Mouse (Mus musculus): ENCODE measurements around the gene Mllt11. TPM values are rescaled to one million over a fixed set of nuclear protein-coding genes. Genes with fewer than 3 reads are reported as not detected.

Mllt11 gene
- total RNA-seq, 2 experiments from 2014 or later: 41.2 to 43.5 TPM

DNA sequence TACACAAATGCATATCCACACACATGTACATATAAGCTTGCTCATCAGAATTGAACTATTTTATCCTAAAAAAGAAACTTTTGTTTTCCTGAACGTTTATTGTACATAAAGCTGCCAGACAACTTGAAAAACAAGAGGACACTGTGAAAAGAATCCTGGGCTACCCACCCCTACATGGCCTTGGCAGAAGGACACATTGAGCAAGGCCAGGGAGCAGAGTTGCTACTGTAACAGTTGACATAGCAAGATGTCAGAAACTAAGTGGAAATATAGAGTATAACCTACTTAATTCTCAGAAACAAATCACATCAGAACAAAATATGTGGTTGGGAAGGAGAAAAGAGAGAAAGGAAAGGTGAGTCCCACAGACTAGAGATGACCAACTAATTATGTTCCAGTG, 50.1 kb downstream of the Mllt11 start:
- DNase-seq: no peak
- intact Hi-C loops (cut with DNase I; ENCODE audit: low total_unique reads): no loop called here

GRCm38 (mm10) chr3:95179890-95180289, 52.1 kb downstream of the Mllt11 start:
- intact Hi-C loops (cut with DNase I; ENCODE audit: low total_unique reads): no loop called here
- no peak for DNase-seq

- no peak for DNase-seq
These were observed 53.0 kb downstream of the Mllt11 start for GRCm38 (mm10) chr3:95178948-95179347.

GRCm38 (mm10) chr3:95177583-95177982, 54.4 kb downstream of the Mllt11 start:
- intact Hi-C loops (cut with DNase I; ENCODE audit: low total_unique reads): no loop called here
- DNase-seq: no peak

More at GRCm38 (mm10) chr3:95178948-95179347, 53.0 kb downstream of the Mllt11 start:
- intact Hi-C loops (cut with DNase I; ENCODE audit: low total_unique reads): no loop called here

DNA sequence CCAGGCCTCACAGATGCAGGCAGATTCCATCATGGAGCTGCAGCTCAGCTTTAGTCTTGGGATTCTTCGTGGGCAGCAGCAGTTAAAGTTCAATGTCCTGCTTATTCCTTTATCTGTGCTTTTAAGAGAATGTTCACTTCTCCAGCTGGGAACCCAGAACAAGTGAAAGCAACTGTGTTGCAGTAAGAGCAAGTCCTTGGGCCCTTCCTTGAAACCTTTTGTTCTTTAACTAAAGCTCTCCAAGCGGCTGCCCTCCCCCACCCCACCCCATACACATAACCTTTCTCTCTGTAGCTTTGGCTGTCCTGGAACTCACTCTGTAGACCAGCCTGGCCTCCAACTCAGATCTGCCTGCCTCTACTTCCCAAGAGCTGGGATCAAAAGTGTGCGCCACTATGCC, 55.5 kb downstream of the Mllt11 start:
- intact Hi-C loops (cut with DNase I; ENCODE audit: low total_unique reads): no loop called here
- no peak for DNase-seq

- intact Hi-C loops (cut with DNase I; ENCODE audit: low total_unique reads): loop anchor here (5.0 kb wide), 1 partner anchor 37 kb away; no protein-coding TSS in a partner anchor
- peak; percentile 89 for DNase-seq
These were observed 57.9 kb downstream of the Mllt11 start for GRCm38 (mm10) chr3:95174011-95174592.

DNA sequence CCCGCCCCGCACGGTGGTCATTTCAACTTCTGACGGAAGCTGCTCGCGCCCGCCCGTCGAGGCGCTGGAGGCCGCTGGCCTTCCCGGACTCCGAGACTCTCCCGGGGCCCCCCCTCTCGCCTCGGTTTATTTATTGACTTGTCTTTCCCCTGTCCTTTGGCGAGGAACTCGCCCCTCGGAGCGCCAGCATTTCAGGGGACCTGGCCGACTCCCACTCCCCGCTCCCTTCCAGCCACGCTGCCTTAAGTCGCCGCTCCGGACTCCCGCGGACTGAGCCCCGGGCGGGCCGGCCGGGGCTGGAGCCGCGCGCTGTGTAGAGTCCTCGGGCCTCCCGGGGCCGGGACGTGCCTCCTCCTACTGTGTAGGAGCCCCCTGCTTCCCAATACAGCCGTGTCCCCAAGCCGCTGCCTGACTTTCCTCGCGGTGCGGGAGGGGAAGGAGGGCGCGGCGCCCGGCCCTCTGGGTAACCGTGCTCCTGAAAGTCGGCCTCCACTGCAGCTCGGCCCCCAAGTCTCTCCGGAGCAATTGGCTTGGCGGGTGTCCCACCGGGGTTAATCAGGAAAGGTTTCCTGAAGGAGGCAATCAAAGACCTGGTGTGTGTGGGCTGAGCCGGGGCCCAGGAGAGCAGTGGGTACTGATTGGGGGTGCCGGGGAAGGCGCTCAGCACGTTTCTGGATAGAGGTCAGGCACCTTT, 58.6 kb downstream of the Mllt11 start:
- DNase-seq: peak; percentile 42
- intact Hi-C loops (cut with DNase I; ENCODE audit: low total_unique reads): loop anchor here (5.0 kb wide), 1 partner anchor 36 kb away; no protein-coding TSS in a partner anchor

GRCm38 (mm10) chr3:95172526-95173255, 59.3 kb downstream of the Mllt11 start:
- no peak for DNase-seq
- intact Hi-C loops (cut with DNase I; ENCODE audit: low total_unique reads): loop anchor here (5.0 kb wide), 1 partner anchor 35 kb away; no protein-coding TSS in a partner anchor

DNA sequence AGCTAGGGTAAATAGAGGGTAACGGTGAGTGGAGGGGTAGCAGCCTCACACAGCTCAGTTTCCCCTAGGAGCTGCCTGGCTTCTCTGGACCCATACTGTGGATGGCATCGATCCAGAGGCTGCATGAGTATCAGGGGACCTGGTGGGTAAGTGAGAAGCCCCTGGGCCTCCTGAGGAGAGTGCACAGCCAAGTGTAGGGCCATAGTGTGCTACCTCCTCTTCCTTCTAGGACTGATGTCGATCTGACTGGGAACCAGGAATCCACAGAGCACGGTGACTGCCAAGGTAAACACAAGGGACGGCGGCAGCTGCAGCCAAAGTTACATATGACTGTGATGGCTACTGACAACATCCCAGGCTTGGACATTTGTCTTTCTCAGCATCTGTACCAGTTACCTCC, 60.9 kb downstream of the Mllt11 start:
- no peak for DNase-seq
- intact Hi-C loops (cut with DNase I; ENCODE audit: low total_unique reads): loop anchor here (5.0 kb wide), 1 partner anchor 34 kb away; no protein-coding TSS in a partner anchor

DNA sequence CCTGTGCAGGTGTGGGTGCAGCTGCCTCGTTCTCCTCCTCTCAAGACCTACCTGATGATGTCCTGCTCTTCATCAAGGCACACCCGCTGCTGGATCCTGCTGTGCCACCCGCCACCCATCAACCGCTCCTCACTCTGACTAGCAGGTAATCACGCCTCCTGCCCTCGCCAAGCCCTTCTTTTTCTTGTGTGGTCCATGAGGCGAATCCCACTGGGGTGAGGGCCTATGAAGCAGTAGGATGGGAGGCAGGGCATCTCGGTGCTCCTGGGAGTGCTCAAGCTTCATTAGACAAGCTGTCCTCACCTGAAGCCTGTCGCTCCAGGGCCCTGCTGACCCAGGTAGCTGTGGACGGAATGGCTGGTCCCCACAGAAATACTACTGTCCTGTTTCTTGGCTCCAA, 62.0 kb downstream of the Mllt11 start:
- no peak for DNase-seq
- intact Hi-C loops (cut with DNase I; ENCODE audit: low total_unique reads): loop anchor here (5.0 kb wide), 1 partner anchor 33 kb away; no protein-coding TSS in a partner anchor

Other genes with a start within 250 kb of the Mllt11 start
- 10 to 100 TPM; 12.4 to 13.8 TPM for gene Zfp687, start 216.7 kb downstream of the Mllt11 start, total RNA-seq (2021)
- 100 to 1,000 TPM; 155 to 162 TPM for gene Psmd4, start 189.6 kb downstream of the Mllt11 start, total RNA-seq (2021)
- 10 to 100 TPM; 17.4 to 18.9 TPM for gene Pip5k1a, start 125.2 kb downstream of the Mllt11 start, total RNA-seq (2021)
- 10 to 100 TPM; 29.6 to 41.0 TPM for gene Vps72, start 121.1 kb downstream of the Mllt11 start, total RNA-seq (2021)
- gene Tmod4, start 107.7 kb downstream of the Mllt11 start, total RNA-seq (2021): 100 to 1,000 TPM; 511 to 517 TPM
- 10 to 100 TPM; 31.8 to 40.5 TPM for gene Scnm1, start 98.2 kb downstream of the Mllt11 start, total RNA-seq (2021)
- gene Lysmd1, start 98.1 kb downstream of the Mllt11 start, total RNA-seq (2021): 1 to 10 TPM; 7.4 to 8.4 TPM
- under 1 TPM; 0.82 to 0.92 TPM for gene Tnfaip8l2, start 89.8 kb downstream of the Mllt11 start, total RNA-seq (2021)
- 100 to 1,000 TPM in 1 of 2 experiments, 10 to 100 TPM in 1; 97.1 to 106 TPM for gene Sema6c, start 71.7 kb downstream of the Mllt11 start, total RNA-seq (2021)
- gene Gabpb2, start 14.3 kb downstream of the Mllt11 start, total RNA-seq (2021): 1 to 10 TPM; 7.3 to 8.1 TPM
- 10 to 100 TPM; 18.8 to 24.5 TPM for gene Cdc42se1, start 3.4 kb downstream of the Mllt11 start, total RNA-seq (2021)
- gene Gm128, start 9.4 kb upstream of the Mllt11 start, total RNA-seq (2021): under 1 TPM in 1 of 2 experiments, not detected in 1; 0.16 TPM
- gene Bnipl, start 19.0 kb upstream of the Mllt11 start, total RNA-seq (2021): not detected
- gene Mindy1, start 49.2 kb upstream of the Mllt11 start, total RNA-seq (2021): 10 to 100 TPM; 19.6 to 22.5 TPM
- gene Prune1, start 49.9 kb upstream of the Mllt11 start, total RNA-seq (2021): 10 to 100 TPM; 35.3 to 35.6 TPM
- gene Anxa9, start 75.0 kb upstream of the Mllt11 start, total RNA-seq (2021): under 1 TPM; 0.18 to 0.27 TPM
- 10 to 100 TPM; 27.8 to 33.2 TPM for gene Cers2, start 82.6 kb upstream of the Mllt11 start, total RNA-seq (2021)
- gene Setdb1, start 125.0 kb upstream of the Mllt11 start, total RNA-seq (2021): 10 to 100 TPM; 10.4 to 12.8 TPM
- gene 4930558C23Rik, start 170.7 kb upstream of the Mllt11 start, total RNA-seq (2021): not detected
- 10 to 100 TPM; 38.8 to 39.3 TPM for gene Arnt, start 202.2 kb upstream of the Mllt11 start, total RNA-seq (2021)